Mouse (Mus musculus) limb, embryonic 13.5 days (tissue): ENCODE data around the gene Pth2. TPM values are rescaled to one million over a fixed set of nuclear protein-coding genes. Genes with fewer than 3 reads are reported as not detected.
A peak's percentile ranks its signal among the peaks of the same experiment; 100 is the strongest.
"Not testable (repeated sequence)": the region's sequence is repeated elsewhere in the genome, so short reads cannot be mapped to it uniquely, and the experiment has no call there.

ENCODE experiments used
- ATAC-seq: fragments of 200-750 bp; cut with Nextera tagmentation; 2 replicates; pipeline ENCODE4 v1.8.0; 2017; ENCODE audit warnings: low read depth, moderate number of reproducible peaks, moderate TSS enrichment; ENCODE audit not compliant: low FRiP score
- H3K27ac ChIP-seq: fragments of 300-500 bp; sonication (generic); 2 replicates; pipeline ENCODE4 v1.5.1; 2015; ENCODE audit warnings: inconsistent platforms, mild to moderate bottlenecking, moderate library complexity
- H3K27me3 ChIP-seq: fragments of 300-500 bp; sonication (generic); 2 replicates; pipeline ENCODE4 v1.6.1; 2015; ENCODE audit warnings: mild to moderate bottlenecking, inconsistent platforms
- H3K36me3 ChIP-seq: fragments of 300-500 bp; sonication (generic); 2 replicates; pipeline ENCODE4 v1.6.1; 2015; ENCODE audit warnings: inconsistent platforms, mild to moderate bottlenecking, moderate library complexity
- H3K4me1 ChIP-seq: fragments of 300-500 bp; sonication (generic); 2 replicates; pipeline ENCODE4 v1.6.1; 2015; ENCODE audit warnings: inconsistent platforms
- H3K4me2 ChIP-seq: fragments of 300-500 bp; sonication (generic); replicated peaks from 2 replicates; pipeline ENCODE4 v1.6.1; 2015; ENCODE audit warnings: inconsistent platforms, mild to moderate bottlenecking, moderate library complexity
- H3K4me3 ChIP-seq: fragments of 300-500 bp; sonication (generic); 2 replicates; pipeline ENCODE4 v1.5.1; 2015; ENCODE audit warnings: moderate library complexity, mild to moderate bottlenecking, inconsistent platforms
- H3K9ac ChIP-seq: fragments of 300-500 bp; sonication (generic); 2 replicates; pipeline ENCODE4 v1.6.1; 2015; ENCODE audit warnings: mild to moderate bottlenecking, inconsistent platforms
- H3K9me3 ChIP-seq: fragments of 300-500 bp; sonication (generic); 2 replicates; pipeline ENCODE4 v1.6.1; 2016; ENCODE audit warnings: inconsistent platforms
- WGBS: fragments of 180-500 bp; shearing (Covaris S2); methylation state at CpG from one replicate; pipeline ENCODE4 v1.1.7; 2015; 5-methylcytosine and 5-hydroxymethylcytosine counted together
- polyA plus RNA-seq: library from polyadenylated mRNA; unstranded; fragments of >200 nt; fragmentation: Nextera tagmentation; extraction: Ambion mirVana; gene quantifications from 2 replicates; pipeline ENCODE4 v1.2.1, GENCODE M21; 2015

The Pth2 gene
- polyA plus RNA-seq, 1 experiment from 2014 or later = not detected

GRCm38 (mm10) chr7:45164833-45165232, 16.0 kb upstream of the Pth2 start:
- H3K27ac ChIP-seq = no peak overlapping the region
- H3K9ac ChIP-seq = no peak overlapping the region
- H3K4me1 ChIP-seq = peaks cover 13% of the 10 kb centered on the region
- peaks cover 75% of the 10 kb centered on the region for H3K27me3 ChIP-seq
- no peak for ATAC-seq
- 67% methylated on average over 5 of the region's 5 CpGs for WGBS
- peaks cover 11% of the 10 kb centered on the region for H3K36me3 ChIP-seq
- no peak overlapping the region for H3K4me2 ChIP-seq
- no peak overlapping the region for H3K4me3 ChIP-seq
- H3K9me3 ChIP-seq = peaks cover 13% of the 10 kb centered on the region

GRCm38 (mm10) chr7:45165701-45166100, 15.1 kb upstream of the Pth2 start:
- WGBS = 46% methylated on average over 11 of the region's 11 CpGs
- no peak overlapping the region for H3K27ac ChIP-seq
- peaks cover 22% of the 10 kb centered on the region for H3K9me3 ChIP-seq
- peaks cover 13% of the 10 kb centered on the region for H3K4me1 ChIP-seq
- 0 out of 2 replicates have a peak, but pooled peaks cover 3% of the 10 kb centered on the region for H3K36me3 ChIP-seq
- ATAC-seq = no peak
- peaks cover 84% of the 10 kb centered on the region for H3K27me3 ChIP-seq
- no peak overlapping the region for H3K4me3 ChIP-seq
- H3K9ac ChIP-seq = no peak overlapping the region
- no peak overlapping the region for H3K4me2 ChIP-seq

GRCm38 (mm10) chr7:45166950-45167401, 13.8 kb upstream of the Pth2 start:
- H3K9ac ChIP-seq = no peak overlapping the region
- H3K4me1 ChIP-seq = peaks cover 13% of the 10 kb centered on the region
- H3K27ac ChIP-seq = no peak overlapping the region
- no peak overlapping the region for H3K4me2 ChIP-seq
- H3K27me3 ChIP-seq = peaks cover 97% of the 10 kb centered on the region
- H3K9me3 ChIP-seq = peaks cover 23% of the 10 kb centered on the region
- WGBS = 15% methylated on average over 10 of the region's 10 CpGs
- ATAC-seq = no peak
- H3K36me3 ChIP-seq = no peaks in the 10 kb centered on the region
- H3K4me3 ChIP-seq = no peak overlapping the region

GRCm38 (mm10) chr7:45167761-45168445, 12.9 kb upstream of the Pth2 start:
- Histone ChIP-seq H3K4me1 (peaks cover 6% of the 10 kb centered on the region), H3K9me3 (peaks cover 23% of the 10 kb centered on the region), H3K9ac (no peak overlapping the region), H3K4me3 (no peak overlapping the region), H3K36me3 (no peaks in the 10 kb centered on the region), H3K27ac (no peak overlapping the region), H3K4me2 (no peak overlapping the region), H3K27me3 (peaks cover 100% of the 10 kb centered on the region)
- 2% methylated on average over 19 of the region's 19 CpGs for WGBS
- ATAC-seq = no peak

GRCm38 (mm10) chr7:45168656-45169055, 12.1 kb upstream of the Pth2 start:
- ATAC-seq = no peak
- 6% methylated on average over 24 of the region's 24 CpGs for WGBS
- peaks cover 5% of the 10 kb centered on the region for H3K4me1 ChIP-seq
- 0 out of 2 replicates have a peak overlapping the region, but pooled peaks have one; percentile 7 for H3K4me3 ChIP-seq
- H3K36me3 ChIP-seq = no peaks in the 10 kb centered on the region
- peaks cover 97% of the 10 kb centered on the region for H3K27me3 ChIP-seq
- H3K4me2 ChIP-seq = no peak overlapping the region
- H3K27ac ChIP-seq = no peak overlapping the region
- H3K9me3 ChIP-seq = peaks cover 23% of the 10 kb centered on the region
- H3K9ac ChIP-seq = no peak overlapping the region

- peaks cover under 1% of the 10 kb centered on the region; the same call in 1 of the 2 replicates for H3K4me1 ChIP-seq
- H3K4me2 ChIP-seq = no peak overlapping the region
- peaks cover 97% of the 10 kb centered on the region for H3K27me3 ChIP-seq
- no peak for ATAC-seq
- peaks cover 23% of the 10 kb centered on the region for H3K9me3 ChIP-seq
- 88% methylated on average over 3 of the region's 3 CpGs for WGBS
- H3K27ac ChIP-seq = no peak overlapping the region
- H3K36me3 ChIP-seq = no peaks in the 10 kb centered on the region
- H3K9ac ChIP-seq = no peak overlapping the region
- H3K4me3 ChIP-seq = no peak overlapping the region; the same call in 1 of the 2 replicates
These were observed 11.3 kb upstream of the Pth2 start for GRCm38 (mm10) chr7:45169495-45169894.

GRCm38 (mm10) chr7:45172974-45173373, 7.8 kb upstream of the Pth2 start:
- no peak overlapping the region for H3K27ac ChIP-seq
- H3K27me3 ChIP-seq = peaks cover 97% of the 10 kb centered on the region
- ATAC-seq = no peak
- H3K36me3 ChIP-seq = no peaks in the 10 kb centered on the region
- no peak overlapping the region for H3K9ac ChIP-seq
- H3K4me1 ChIP-seq = peaks cover 15% of the 10 kb centered on the region
- H3K9me3 ChIP-seq = peaks cover 27% of the 10 kb centered on the region
- H3K4me3 ChIP-seq = no peak overlapping the region
- 59% methylated on average over 7 of the region's 7 CpGs for WGBS
- no peak overlapping the region for H3K4me2 ChIP-seq

GRCm38 (mm10) chr7:45173772-45174171, 7.0 kb upstream of the Pth2 start:
- not testable (repeated sequence) for H3K9ac ChIP-seq, H3K4me2 ChIP-seq, ATAC-seq, H3K27ac ChIP-seq, H3K4me3 ChIP-seq, H3K36me3 ChIP-seq
- Histone ChIP-seq H3K27me3 (peaks cover 97% of the 10 kb centered on the region), H3K4me1 (peaks cover 15% of the 10 kb centered on the region), H3K9me3 (peaks cover 24% of the 10 kb centered on the region)
- 58% methylated on average over 1 of the region's 1 CpGs for WGBS

- Histone ChIP-seq H3K4me2 (peak overlapping the region; percentile 38; the same call in 1 of the 2 replicates), H3K4me3 (0 out of 2 replicates have a peak overlapping the region, but pooled peaks have one; percentile 10), H3K9me3 (peaks cover 15% of the 10 kb centered on the region), H3K9ac (no peak overlapping the region; the same call in 1 of the 2 replicates), H3K27ac (no peak overlapping the region), H3K36me3 (no peaks in the 10 kb centered on the region), H3K4me1 (peaks cover 15% of the 10 kb centered on the region), H3K27me3 (peaks cover 97% of the 10 kb centered on the region)
- ATAC-seq = no peak
- 5% methylated on average over 29 of the region's 29 CpGs for WGBS
These were observed 6.1 kb upstream of the Pth2 start for GRCm38 (mm10) chr7:45174567-45175280.

- Histone ChIP-seq H3K4me1 (peaks cover 15% of the 10 kb centered on the region), H3K36me3 (no peaks in the 10 kb centered on the region), H3K27me3 (peaks cover 97% of the 10 kb centered on the region), H3K9me3 (peaks cover 8% of the 10 kb centered on the region), H3K9ac (no peak overlapping the region), H3K4me2 (no peak overlapping the region), H3K27ac (no peak overlapping the region), H3K4me3 (no peak overlapping the region)
- 2% methylated on average over 13 of the region's 13 CpGs for WGBS
- ATAC-seq = no peak
These were observed 5.4 kb upstream of the Pth2 start for GRCm38 (mm10) chr7:45175398-45175797.

GRCm38 (mm10) chr7:45175929-45176328, 4.9 kb upstream of the Pth2 start:
- Histone ChIP-seq H3K4me2 (peak overlapping the region; percentile 56), H3K36me3 (no peaks in the 10 kb centered on the region), H3K9me3 (0 out of 2 replicates have a peak, but pooled peaks cover 4% of the 10 kb centered on the region), H3K27me3 (peaks cover 97% of the 10 kb centered on the region), H3K4me1 (peaks cover 17% of the 10 kb centered on the region), H3K9ac (peak overlapping the region; percentile 39; the same call in 1 of the 2 replicates), H3K4me3 (peak overlapping the region; percentile 29), H3K27ac (no peak overlapping the region)
- ATAC-seq = no peak
- WGBS = 3% methylated on average over 23 of the region's 23 CpGs

GRCm38 (mm10) chr7:45176356-45176755, 4.4 kb upstream of the Pth2 start:
- no peaks in the 10 kb centered on the region for H3K36me3 ChIP-seq
- 0 out of 2 replicates have a peak, but pooled peaks cover 4% of the 10 kb centered on the region for H3K9me3 ChIP-seq
- no peak overlapping the region for H3K27ac ChIP-seq
- H3K27me3 ChIP-seq = peaks cover 97% of the 10 kb centered on the region
- ATAC-seq = no peak
- 2% methylated on average over 31 of the region's 31 CpGs for WGBS
- H3K4me3 ChIP-seq = peak overlapping the region; percentile 29
- H3K4me2 ChIP-seq = peak overlapping the region; percentile 56
- peaks cover 19% of the 10 kb centered on the region for H3K4me1 ChIP-seq
- peak overlapping the region; percentile 39; the same call in 1 of the 2 replicates for H3K9ac ChIP-seq
